Mouse (Mus musculus) stomach, postnatal 0 days (tissue): ENCODE results near the gene Hes3. TPM values are rescaled to one million over a fixed set of nuclear protein-coding genes. Genes with fewer than 3 reads are reported as not detected.
A peak's percentile ranks its signal among the peaks of the same experiment; 100 is the strongest.

Experiments
- ATAC-seq: fragments of 200-750 bp; cut with Nextera tagmentation; 2 replicates; pipeline ENCODE4 v1.8.0; 2017; ENCODE audit not compliant: low FRiP score, low TSS enrichment
- DNase-seq: peaks from one replicate; pipeline ENCODE4 v3.0.0-alpha.2; 2016; ENCODE audit warnings: low spot score
- H3K27ac ChIP-seq: fragments of 300-500 bp; sonication (generic); replicated peaks from 2 replicates; pipeline ENCODE4 v1.5.1; 2014; ENCODE audit warnings: mild to moderate bottlenecking, control low read depth
- H3K27me3 ChIP-seq: fragments of 300-500 bp; sonication (generic); 2 replicates; pipeline ENCODE4 v1.6.1; 2014; ENCODE audit warnings: low read length; ENCODE audit not compliant: control insufficient read depth, insufficient read depth
- H3K36me3 ChIP-seq: fragments of 300-500 bp; sonication (generic); 2 replicates; pipeline ENCODE4 v1.6.1; 2014; ENCODE audit warnings: low read length, mixed read lengths; ENCODE audit not compliant: control insufficient read depth, insufficient read depth
- H3K4me1 ChIP-seq: fragments of 300-500 bp; sonication (generic); replicated peaks from 2 replicates; pipeline ENCODE4 v1.6.1; 2014; ENCODE audit warnings: antibody characterized with exemption; ENCODE audit not compliant: control insufficient read depth, insufficient read depth
- H3K4me2 ChIP-seq: fragments of 300-500 bp; sonication (generic); replicated peaks from 2 replicates; pipeline ENCODE4 v1.6.1; 2014; ENCODE audit warnings: low read depth, mild to moderate bottlenecking, control low read depth, moderate library complexity
- H3K4me3 ChIP-seq: fragments of 300-500 bp; sonication (generic); 2 replicates; pipeline ENCODE4 v1.5.1; 2014; ENCODE audit warnings: low read depth, low read length, control low read depth
- H3K9ac ChIP-seq: fragments of 300-500 bp; sonication (generic); 2 replicates; pipeline ENCODE4 v1.6.1; 2014; ENCODE audit warnings: mild to moderate bottlenecking, low read length, control low read depth, mixed read lengths
- H3K9me3 ChIP-seq: fragments of 300-500 bp; sonication (generic); 2 replicates; pipeline ENCODE4 v1.6.1; 2016; ENCODE audit warnings: low read length; ENCODE audit not compliant: control insufficient read depth
- CTCF ChIP-seq: IDR thresholded peaks from 2 replicates; pipeline ENCODE4 v1.5.1; 2016; ENCODE audit warnings: antibody characterized with exemption, low read depth, mild to moderate bottlenecking, moderate library complexity
- EP300 ChIP-seq: optimal IDR thresholded peaks from 2 replicates; pipeline ENCODE3; 2016; ENCODE audit warnings: antibody characterized with exemption
- whole genome bisulfite sequencing: fragments of 180-500 bp; shearing (Covaris S2); extraction: QIAGEN DNeasy Blood & Tissue Kit; methylation state at CpG from one replicate; pipeline ENCODE4 v1.1.7; 2014; 5-methylcytosine and 5-hydroxymethylcytosine counted together
- polyA plus RNA-seq: library from polyadenylated mRNA; unstranded; fragments of >200 nt; fragmentation: Nextera tagmentation; extraction: Ambion mirVana; gene quantifications from 2 replicates; pipeline ENCODE4 v1.2.1, GENCODE M21; 2015

Gene Hes3
- polyA plus RNA-seq, 1 experiment from 2014 or later, result not detected

DNA sequence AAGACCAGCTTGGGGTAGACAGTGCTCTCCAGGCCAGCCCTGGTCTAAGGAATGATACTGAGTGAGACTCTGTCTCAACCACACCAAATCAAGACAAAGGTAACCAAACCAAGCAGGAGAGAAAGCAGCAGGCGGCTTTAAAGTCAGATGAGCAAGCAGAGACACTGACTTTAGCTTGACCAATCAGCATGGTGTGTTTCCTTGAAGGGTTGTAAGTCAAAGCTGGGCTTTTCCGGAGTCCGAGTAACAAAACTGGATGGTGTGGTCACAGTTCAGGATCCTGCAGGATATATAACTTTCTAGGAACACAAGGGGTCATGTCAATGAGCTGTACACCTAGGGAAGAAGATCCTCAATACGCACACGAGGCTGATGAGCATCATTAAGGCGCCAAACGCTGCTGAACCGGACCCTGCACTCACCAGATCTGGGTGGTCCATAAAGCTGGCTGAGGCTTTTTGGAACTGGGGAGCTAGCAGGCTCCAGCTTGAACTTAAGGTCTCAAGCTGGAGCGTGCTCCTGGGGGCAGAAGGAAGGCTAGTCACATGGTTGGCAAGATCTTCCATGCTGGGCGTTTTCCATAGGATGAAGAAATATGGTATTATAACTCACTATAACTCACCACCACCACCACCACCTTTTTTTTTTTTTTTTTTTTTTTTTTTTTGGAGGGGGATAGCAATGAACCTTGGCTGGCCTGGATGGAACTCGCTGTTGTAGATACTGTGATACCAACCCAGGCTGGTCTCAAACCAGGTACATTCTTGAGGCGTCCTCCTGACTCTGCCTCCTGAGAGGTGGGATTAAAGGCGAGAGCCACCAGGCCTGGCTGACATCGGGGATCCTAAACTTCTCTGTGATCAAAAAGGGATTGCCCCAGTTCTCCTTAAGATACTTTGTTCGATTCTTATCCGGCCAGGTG lies 33.4 kb upstream of the Hes3 start:
- Histone ChIP-seq H3K36me3 (peaks cover 9% of the 10 kb centered on the region), H3K27me3 (no peaks in the 10 kb centered on the region), H3K9me3 (no peaks in the 10 kb centered on the region), H3K9ac (no peak overlapping the region), H3K4me3 (peak overlapping the region; percentile 93), H3K4me1 (0 out of 2 replicates have a peak, but pooled peaks cover 4% of the 10 kb centered on the region), H3K4me2 (peak overlapping the region; percentile 27), H3K27ac (no peak overlapping the region)
- DNase-seq (no peak), ATAC-seq (peak; percentile 18)
- 48% methylated on average over 16 of the region's 16 CpGs for WGBS
- TF ChIP-seq CTCF (no peak), EP300 (no peak)

DNA sequence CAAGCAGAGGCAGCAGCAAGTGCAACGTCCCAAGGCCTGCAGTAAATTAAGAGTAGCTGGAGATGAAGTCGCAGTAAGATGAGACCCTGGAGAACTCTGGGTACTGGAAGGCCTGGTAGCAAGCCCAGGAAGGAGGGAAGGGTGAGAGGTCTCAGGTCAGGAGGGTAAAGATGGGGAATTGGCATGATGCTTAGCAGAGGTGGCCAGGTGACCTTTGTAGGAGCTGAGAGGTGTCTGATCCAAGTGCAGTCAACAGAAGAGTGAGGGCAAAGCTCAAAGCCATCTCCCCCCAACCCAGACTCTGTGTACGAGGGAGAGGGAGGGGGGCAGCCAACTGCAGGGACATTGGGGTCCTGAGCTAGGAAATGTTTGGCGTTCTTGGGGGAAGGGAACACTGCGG lies 30.0 kb upstream of the Hes3 start:
- no peak overlapping the region for H3K9ac ChIP-seq
- H3K27ac ChIP-seq, result no peak overlapping the region
- DNase-seq (no peak), ATAC-seq (no peak)
- TF ChIP-seq EP300 (no peak), CTCF (no peak)
- H3K4me1 ChIP-seq, result no peaks in the 10 kb centered on the region
- H3K36me3 ChIP-seq, result no peaks in the 10 kb centered on the region
- no peak overlapping the region for H3K4me2 ChIP-seq
- 54% methylated on average over 5 of the region's 5 CpGs for WGBS
- H3K9me3 ChIP-seq, result no peaks in the 10 kb centered on the region
- no peak overlapping the region for H3K4me3 ChIP-seq
- peaks cover 2% of the 10 kb centered on the region for H3K27me3 ChIP-seq

DNA sequence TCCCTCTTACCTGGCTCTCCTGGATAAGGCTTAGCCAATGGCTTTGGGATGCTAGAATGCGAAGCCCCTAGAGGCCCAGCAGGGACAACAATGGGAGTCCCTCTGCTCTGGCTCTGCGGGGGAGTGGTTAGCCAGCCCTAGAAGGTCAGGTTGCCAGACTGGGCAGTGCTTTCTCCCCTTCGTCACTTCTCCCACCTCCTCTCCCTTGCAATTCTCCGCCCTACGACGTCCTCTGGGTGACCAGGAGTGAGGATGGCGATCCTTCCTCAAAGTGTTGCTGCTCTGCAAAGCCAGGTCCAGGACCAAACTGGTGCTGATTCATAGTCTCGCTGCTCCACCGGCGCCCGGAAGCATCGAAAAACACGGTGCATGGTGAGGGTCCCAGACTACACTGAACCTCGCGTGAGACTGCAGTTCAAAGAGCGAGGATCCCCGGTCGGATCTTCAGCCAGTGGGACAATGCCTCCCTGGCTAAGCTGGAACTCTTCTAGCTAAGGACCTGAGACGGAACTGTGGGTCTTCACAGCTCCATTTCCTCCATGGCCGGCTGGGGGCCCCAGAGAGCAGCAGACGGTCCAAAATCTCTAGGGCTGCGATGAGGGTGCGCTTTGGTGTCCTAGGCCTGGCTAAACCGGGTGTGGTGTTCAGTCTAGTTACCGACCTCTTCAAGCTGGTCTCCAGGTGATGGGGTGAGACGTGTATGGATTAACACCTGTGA lies 27.2 kb upstream of the Hes3 start, which contains the start of gene Rnf207:
Gene Rnf207 (minus strand): TSS at position 477 of the 718 bp plus-strand sequence.
- DNase-seq (peak; percentile 52), ATAC-seq (0 out of 2 replicates have a peak, but pooled peaks have one; percentile 30)
- TF ChIP-seq EP300 (no peak), CTCF (peak; percentile 70)
- no peaks in the 10 kb centered on the region for H3K4me1 ChIP-seq
- peak within 1 kb of the TSS; percentile 13; the same call in 1 of the 2 replicates for H3K9ac ChIP-seq
- H3K4me3 ChIP-seq, result peak within 1 kb of the TSS; percentile 18; the same call in 1 of the 2 replicates
- H3K27ac ChIP-seq, result no peak within 1 kb of the TSS
- H3K27me3 ChIP-seq, result peaks cover 18% of the 10 kb centered on the region
- 6% methylated on average over 26 of the region's 26 CpGs for WGBS
- H3K36me3 ChIP-seq, result no peaks in the 10 kb centered on the region
- H3K9me3 ChIP-seq, result no peaks in the 10 kb centered on the region
- peak within 1 kb of the TSS; percentile 45 for H3K4me2 ChIP-seq

DNA sequence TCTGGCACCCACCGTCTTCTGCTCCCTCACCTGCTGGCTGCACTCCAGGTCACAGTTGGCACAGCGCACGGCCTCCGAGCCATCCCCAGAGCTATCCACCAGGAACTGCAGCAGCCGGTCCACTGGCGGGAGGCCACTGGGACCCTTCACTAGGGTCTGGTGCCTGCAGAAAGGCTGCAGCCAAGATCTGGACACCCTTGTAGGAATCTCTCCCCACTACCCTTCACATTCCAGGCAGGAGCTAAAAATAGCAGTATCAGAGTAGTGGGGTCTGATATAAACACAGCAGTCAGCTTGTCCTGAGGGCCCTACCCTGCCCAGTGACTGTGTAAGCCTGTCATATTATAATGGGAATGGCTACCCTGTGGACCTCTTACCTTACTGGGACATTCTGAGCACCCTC lies 26.2 kb upstream of the Hes3 start:
- H3K27me3 ChIP-seq, result peaks cover 18% of the 10 kb centered on the region
- TF ChIP-seq CTCF (no peak), EP300 (no peak)
- H3K4me3 ChIP-seq, result no peak overlapping the region
- no peaks in the 10 kb centered on the region for H3K9me3 ChIP-seq
- no peak overlapping the region for H3K4me2 ChIP-seq
- DNase-seq (no peak), ATAC-seq (no peak)
- H3K27ac ChIP-seq, result no peak overlapping the region
- no peak overlapping the region for H3K9ac ChIP-seq
- WGBS, result 68% methylated on average over 6 of the region's 6 CpGs
- no peaks in the 10 kb centered on the region for H3K36me3 ChIP-seq
- no peaks in the 10 kb centered on the region for H3K4me1 ChIP-seq

DNA sequence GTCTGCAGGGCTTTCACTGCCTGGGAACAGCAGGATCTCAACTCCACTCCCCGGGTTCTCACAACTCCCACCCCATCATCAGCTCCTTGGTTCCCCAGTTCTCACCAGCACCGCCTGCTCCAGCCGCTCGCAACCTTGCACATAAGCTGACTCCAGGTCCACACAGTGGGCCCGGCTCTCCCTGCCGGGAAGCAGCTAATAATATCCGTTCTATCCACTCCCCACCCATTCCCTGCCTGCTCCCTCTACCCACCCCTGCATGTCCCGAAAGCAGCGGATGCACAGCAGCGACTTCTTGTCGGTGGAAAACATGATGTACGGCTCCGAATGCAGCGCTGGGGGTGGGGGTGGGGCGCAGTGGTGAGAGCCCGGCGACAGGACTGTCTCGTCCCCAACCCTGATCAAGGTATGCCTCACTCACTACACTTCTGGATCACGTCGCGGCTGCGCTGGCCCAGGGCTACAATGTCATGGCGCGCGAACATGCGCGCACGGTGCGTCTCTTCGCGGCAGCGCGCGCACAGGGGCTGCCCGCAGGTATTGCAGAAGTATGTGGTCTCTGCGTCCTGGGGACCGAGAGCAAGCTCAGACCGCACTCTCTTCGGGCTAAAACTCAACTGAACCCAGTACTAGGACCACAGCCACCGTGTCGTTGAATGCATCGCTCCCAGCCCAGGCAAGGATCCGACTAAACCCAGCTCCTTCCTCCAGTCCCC lies 24.2 kb upstream of the Hes3 start:
- H3K4me2 ChIP-seq, result no peak overlapping the region
- no peaks in the 10 kb centered on the region for H3K36me3 ChIP-seq
- WGBS, result under 1% methylated on average over 43 of the region's 43 CpGs
- no peak for ATAC-seq
- H3K4me3 ChIP-seq, result peak overlapping the region; percentile 6; the same call in 1 of the 2 replicates
- no peak overlapping the region for H3K27ac ChIP-seq
- no peaks in the 10 kb centered on the region for H3K4me1 ChIP-seq
- no peak overlapping the region for H3K9ac ChIP-seq
- TF ChIP-seq CTCF, result no peak
- TF ChIP-seq EP300, result no peak
- no peak for DNase-seq
- no peaks in the 10 kb centered on the region for H3K9me3 ChIP-seq
- H3K27me3 ChIP-seq, result peaks cover 22% of the 10 kb centered on the region
